Mouse (Mus musculus): ENCODE measurements at regions not wholly inside any gene's neighbourhood (a gene's known extent, or its start where the extent isn't known, plus 50 kb on each side); places are given as distances from the start of the nearest gene placed in this dataset.

DNA sequence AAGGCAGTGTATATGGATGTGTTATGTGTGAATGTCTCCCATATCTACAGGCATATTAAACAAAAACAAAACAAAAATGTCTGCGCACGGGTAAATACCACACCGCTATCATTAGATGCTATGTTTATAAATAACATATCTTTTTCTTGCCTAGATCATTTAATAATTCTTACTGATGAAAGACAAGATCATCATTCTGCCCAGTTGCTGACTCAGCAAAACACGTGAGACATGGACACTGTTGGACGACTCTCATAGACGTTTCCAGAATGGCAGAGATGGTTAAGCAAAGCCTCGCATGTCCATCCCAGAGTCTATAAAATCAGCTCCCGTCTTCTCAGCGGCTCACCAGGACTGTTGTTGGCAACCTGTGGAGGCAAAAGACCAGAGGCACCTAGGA, 125.5 kb upstream of the Hes1 start:
- TF ChIP-seq POLR2A (IDR thresholded peaks at IDR 0.05; ENCODE audit: insufficient read length, low read depth) = no peak
- TF ChIP-seq REST (IDR thresholded peaks at IDR 0.05; ENCODE audit: insufficient read depth, insufficient read length) = no peak
